Mouse (Mus musculus) megakaryocyte progenitor cell, adult 5-6 weeks (primary cell): ENCODE data around the gene Susd2. TPM values are rescaled to one million over a fixed set of nuclear protein-coding genes. Genes with fewer than 3 reads are reported as not detected.

ENCODE experiments used
- ATAC-seq: replicated peaks from 2 replicates; pipeline ENCODE4 v1.8.0; 2016; ENCODE audit warnings: mild to moderate bottlenecking, moderate TSS enrichment, inconsistent platforms; ENCODE audit not compliant: poor library complexity
- total RNA-seq, 2 experiments: library from RNA; stranded (forward) in 1 of 2; stranded (reverse) in 1 of 2; fragments of 157-497, 149-512 nt in 1 of 2; fragments of 200-1000 nt in 1 of 2; gene quantifications; 2 replicates each; pipeline versions ENCODE4 v1.2.3 to v1.2.4; 2015 to 2017

Gene Susd2
- total RNA-seq (2015): 0.34 and 0.42 TPM in 2 replicates
- 0.27 TPM in 1 of 2 replicates, not detected in the other for total RNA-seq (2017)

- ATAC-seq: peak; percentile 72
These were observed at the start of gene Susd2 for GRCm38 (mm10) chr10:75643741-75644343. Gene Susd2 (minus strand): TSS chr10:75644008.

GRCm38 (mm10) chr10:75688598-75688997 is 44.8 kb upstream of the Susd2 start:
- ATAC-seq: no peak

- ATAC-seq: peak; percentile 13; the same call in 1 of the 2 replicates
These were observed 42.9 kb upstream of the Susd2 start for GRCm38 (mm10) chr10:75686724-75687123.

- 0 out of 2 replicates have a peak, but pooled peaks have one; percentile 30 for ATAC-seq
These were observed 40.5 kb upstream of the Susd2 start for GRCm38 (mm10) chr10:75684035-75685004.

- ATAC-seq: no peak
These were observed 36.8 kb upstream of the Susd2 start for GRCm38 (mm10) chr10:75680574-75681001.

- ATAC-seq: no peak
These were observed 35.4 kb upstream of the Susd2 start for GRCm38 (mm10) chr10:75679204-75679603.

GRCm38 (mm10) chr10:75677989-75678388 is 34.2 kb upstream of the Susd2 start:
- ATAC-seq: no peak

- ATAC-seq: no peak
These were observed 33.8 kb upstream of the Susd2 start for GRCm38 (mm10) chr10:75677571-75677970.

GRCm38 (mm10) chr10:75676819-75677565 is 33.2 kb upstream of the Susd2 start:
- ATAC-seq: peak; percentile 53

GRCm38 (mm10) chr10:75676286-75676685 is 32.5 kb upstream of the Susd2 start:
- ATAC-seq: 0 out of 2 replicates have a peak, but pooled peaks have one; percentile 2

- peak; percentile 60 for ATAC-seq
These were observed 31.8 kb upstream of the Susd2 start for GRCm38 (mm10) chr10:75675594-75675993.

- ATAC-seq: no peak
These were observed 26.1 kb upstream of the Susd2 start for GRCm38 (mm10) chr10:75669936-75670335.

GRCm38 (mm10) chr10:75667911-75668270 is 24.1 kb upstream of the Susd2 start:
- peak; percentile 57 for ATAC-seq

GRCm38 (mm10) chr10:75667115-75667910 is 23.5 kb upstream of the Susd2 start:
- ATAC-seq: peak; percentile 52

GRCm38 (mm10) chr10:75666451-75667030 is 22.7 kb upstream of the Susd2 start:
- no peak for ATAC-seq

GRCm38 (mm10) chr10:75664673-75665270 is 21.0 kb upstream of the Susd2 start:
- no peak for ATAC-seq

- no peak for ATAC-seq
These were observed 18.8 kb upstream of the Susd2 start for GRCm38 (mm10) chr10:75662575-75662974.

- ATAC-seq: no peak
These were observed 18.1 kb upstream of the Susd2 start for GRCm38 (mm10) chr10:75661876-75662275.

- no peak for ATAC-seq
These were observed 17.6 kb upstream of the Susd2 start for GRCm38 (mm10) chr10:75661381-75661780.
